8 mouse cellular contexts compared by ENCODE assay signal in genomic region chr5:52470551-52470950, GRCm38 (mm10). TPM values are rescaled to one million over a fixed set of nuclear protein-coding genes. Genes with fewer than 3 reads are reported as not detected.
DNase-seq lines count a peak whose midpoint lies in the region; ATAC-seq and TF ChIP-seq lines count a peak whose summit lies in the region.

No protein-coding gene starts in this region.

- TF ChIP-seq POLR2A in cerebellum, adult 2 months (IDR thresholded peaks at IDR 0.05; ENCODE audit: borderline replicate concordance, insufficient read depth, low read length), result no peak

- peak overlapping the region; percentile 70 for H3K4me2 ChIP-seq in neural tube, embryonic 11.5 days (ENCODE audit: low read depth)
- peak overlapping the region; percentile 71 for H3K4me2 ChIP-seq in liver, embryonic 12.5 days
- peak overlapping the region; percentile 94 for H3K4me2 ChIP-seq in stomach, postnatal 0 days (replicated peaks; ENCODE audit: low read depth)

- H3K36me3 ChIP-seq in neural tube, embryonic 11.5 days (ENCODE audit: control insufficient read depth, insufficient read depth, low read length), result no peaks in the 10 kb centered on the region
- H3K36me3 ChIP-seq in liver, embryonic 12.5 days, result no peaks in the 10 kb centered on the region
- no peaks in the 10 kb centered on the region for H3K36me3 ChIP-seq in stomach, postnatal 0 days (ENCODE audit: control insufficient read depth, insufficient read depth, low read length)

- no peak for TF ChIP-seq EP300 in stomach, postnatal 0 days (optimal IDR thresholded peaks at IDR 0.05)

- peak overlapping the region; percentile 35; the same call in 1 of the 2 replicates for H3K27ac ChIP-seq in cerebellum, adult 2 months (ENCODE audit: insufficient read depth, low read length)
- H3K27ac ChIP-seq in neural tube, embryonic 11.5 days (ENCODE audit: low read depth, low read length), result no peak overlapping the region
- no peak overlapping the region for H3K27ac ChIP-seq in liver, embryonic 12.5 days
- H3K27ac ChIP-seq in stomach, postnatal 0 days (replicated peaks), result no peak overlapping the region; the same call in 1 of the 2 replicates

- H3K27me3 ChIP-seq in cerebellum, adult 2 months (ENCODE audit: control insufficient read depth, insufficient read depth, low read length), result no peaks in the 10 kb centered on the region
- H3K27me3 ChIP-seq in neural tube, embryonic 11.5 days (ENCODE audit: control insufficient read depth, insufficient read depth, low read length), result peaks cover 3% of the 10 kb centered on the region; the same call in 1 of the 2 replicates
- H3K27me3 ChIP-seq in liver, embryonic 12.5 days (replicated peaks), result peaks cover 24% of the 10 kb centered on the region
- H3K27me3 ChIP-seq in stomach, postnatal 0 days (ENCODE audit: control insufficient read depth, insufficient read depth, low read length), result no peaks in the 10 kb centered on the region

- no peaks in the 10 kb centered on the region for H3K4me1 ChIP-seq in cerebellum, adult 2 months (ENCODE audit: control insufficient read depth, insufficient read depth, low read length)
- no peaks in the 10 kb centered on the region for H3K4me1 ChIP-seq in neural tube, embryonic 11.5 days (ENCODE audit: control insufficient read depth, insufficient read depth, low read length)
- H3K4me1 ChIP-seq in liver, embryonic 12.5 days, result no peaks in the 10 kb centered on the region
- H3K4me1 ChIP-seq in stomach, postnatal 0 days (replicated peaks; ENCODE audit: control insufficient read depth, insufficient read depth), result no peaks in the 10 kb centered on the region

- no peak for DNase-seq in cerebellum, adult 2 months
- DNase-seq in cerebellum, postnatal 36 days, result no peak
- no peak for DNase-seq in neural tube, embryonic 11.5 days (ENCODE audit: low spot score)
- no peak for DNase-seq in neural tube, embryonic 10.5 days (ENCODE audit: extremely low spot score, low spot score)
- no peak for DNase-seq in stomach, postnatal 0 days (ENCODE audit: low spot score)
- no peak for DNase-seq in urinary bladder, adult 2 months (ENCODE audit: low spot score)
- no peak for DNase-seq in embryo, embryonic 10.5 days (ENCODE audit: low spot score)

- H3K4me3 ChIP-seq in cerebellum, adult 2 months (replicated peaks; ENCODE audit: insufficient read depth, low read depth, low read length), result peak overlapping the region; percentile 62
- peak overlapping the region; percentile 51 for H3K4me3 ChIP-seq in neural tube, embryonic 11.5 days (ENCODE audit: low read depth, low read length)
- peak overlapping the region; percentile 55; the same call in 1 of the 2 replicates for H3K4me3 ChIP-seq in liver, embryonic 12.5 days
- peak overlapping the region; percentile 70 for H3K4me3 ChIP-seq in stomach, postnatal 0 days (ENCODE audit: low read depth, low read length)

- no peaks in the 10 kb centered on the region for H3K9me3 ChIP-seq in neural tube, embryonic 11.5 days (ENCODE audit: control insufficient read depth, low read length)
- H3K9me3 ChIP-seq in liver, embryonic 12.5 days (replicated peaks), result no peaks in the 10 kb centered on the region
- no peaks in the 10 kb centered on the region for H3K9me3 ChIP-seq in stomach, postnatal 0 days (ENCODE audit: control insufficient read depth, low read length)

- ATAC-seq in neural tube, embryonic 11.5 days (ENCODE audit: insufficient read depth, low FRiP score, low TSS enrichment), result no peak; the same call in 1 of the 2 replicates
- peak; percentile 35; the same call in 1 of the 2 replicates for ATAC-seq in liver, embryonic 12.5 days
- no peak; the same call in 1 of the 2 replicates for ATAC-seq in stomach, postnatal 0 days (ENCODE audit: low FRiP score, low TSS enrichment)

- 48% methylated on average over 5 of the region's 5 CpGs for WGBS in cerebellum, adult 2 months
- 51% methylated on average over 5 of the region's 5 CpGs for WGBS in neural tube, embryonic 11.5 days
- WGBS in liver, embryonic 12.5 days (ENCODE audit: insufficient replicate concordance), result 46% methylated on average over 5 of the region's 5 CpGs
- WGBS in stomach, postnatal 0 days, result 62% methylated on average over 5 of the region's 5 CpGs

- H3K9ac ChIP-seq in neural tube, embryonic 11.5 days (ENCODE audit: low read length), result peak overlapping the region; percentile 75; the same call in 1 of the 2 replicates
- H3K9ac ChIP-seq in liver, embryonic 12.5 days, result no peak overlapping the region
- H3K9ac ChIP-seq in stomach, postnatal 0 days (ENCODE audit: low read length), result no peak overlapping the region

- no peak for TF ChIP-seq CTCF in cerebellum, adult 2 months (IDR thresholded peaks at IDR 0.05; ENCODE audit: borderline replicate concordance, insufficient read depth, low read depth, low read length)
- TF ChIP-seq CTCF in stomach, postnatal 0 days (IDR thresholded peaks at IDR 0.05; ENCODE audit: low read depth), result no peak

RNA-seq across cellular contexts. Expression of gene Ccdc149, which starts 0.8 kb away (rescaled TPM):
- 29.0 and 30.4 TPM in 2 replicates for polyA plus RNA-seq in cerebellum, adult 2 months (2012; rRNA removed)
- polyA plus RNA-seq in neural tube, embryonic 11.5 days (2014; fragmentation: Nextera tagmentation; extraction: Ambion mirVana), result 2.2 and 2.3 TPM in 2 replicates
- 0.72 and 0.74 TPM in 2 replicates for polyA plus RNA-seq in liver, embryonic 12.5 days (2016; fragmentation: Nextera tagmentation; extraction: Ambion mirVana)
- polyA plus RNA-seq in stomach, postnatal 0 days (2015; fragmentation: Nextera tagmentation; extraction: Ambion mirVana), result 3.4 and 3.7 TPM in 2 replicates
- 4.2 and 4.7 TPM in 2 replicates for polyA plus RNA-seq in urinary bladder, adult 2 months (2012; rRNA removed)
